Mouse (Mus musculus): ENCODE results near the gene D630023F18Rik. TPM values are rescaled to one million over a fixed set of nuclear protein-coding genes. Genes with fewer than 3 reads are reported as not detected.

Gene D630023F18Rik
- polyA plus RNA-seq, 1 experiment, result not detected

GRCm38 (mm10) chr1:65109196-65109595 is 13.8 kb downstream of the D630023F18Rik start:
- Histone ChIP-seq H3K4me2 (ENCODE audit: low read depth) (no peak overlapping the region), H3K4me3 (no peak overlapping the region), H3ac (ENCODE audit: control insufficient read depth, insufficient read length) (no peak overlapping the region), H3K79me2 (ENCODE audit: control insufficient read depth, insufficient read depth) (no peaks in the 10 kb centered on the region), H3K27me3 (ENCODE audit: control insufficient read depth, insufficient read depth, insufficient read length) (no peaks in the 10 kb centered on the region), H3K36me3 (ENCODE audit: control insufficient read depth, insufficient read depth) (no peaks in the 10 kb centered on the region)
- TF ChIP-seq MYOG (IDR thresholded peaks at IDR 0.05; ENCODE audit: control insufficient read depth in 1 of 3, insufficient read depth in 1 of 3, insufficient read length in 2 of 3, low read depth in 2 of 3) (no peak), REST (IDR thresholded peaks at IDR 0.05; ENCODE audit: insufficient read depth, insufficient read length) (no peak), POLR2A (IDR thresholded peaks at IDR 0.05; ENCODE audit: insufficient read length, low read depth) (no peak), MAX (IDR thresholded peaks at IDR 0.05; ENCODE audit: low read depth) (no peak), TCF3 (IDR thresholded peaks at IDR 0.05; ENCODE audit: insufficient read length, low read depth) (no peak), SRF (IDR thresholded peaks at IDR 0.05; ENCODE audit: control insufficient read depth, insufficient read length, low read depth) (no peak), USF1 (IDR thresholded peaks at IDR 0.05; ENCODE audit: low read depth) (no peak), POLR2AphosphoS2 (IDR thresholded peaks at IDR 0.05; ENCODE audit: insufficient read length, low read depth) (no peak), TCF12 (IDR thresholded peaks at IDR 0.05; ENCODE audit: insufficient read depth, poor library complexity, severe bottlenecking) (no peak), E2F4 (IDR thresholded peaks at IDR 0.05; ENCODE audit: insufficient read depth) (no peak), CEBPB (IDR thresholded peaks at IDR 0.05; ENCODE audit: insufficient read depth, poor library complexity, severe bottlenecking) (no peak), MYOD1 (IDR thresholded peaks at IDR 0.05; ENCODE audit: control insufficient read depth in 1 of 3, insufficient read length in 2 of 3, low read depth in 2 of 3) (no peak)

- no peak for TF ChIP-seq POLR2A (IDR thresholded peaks at IDR 0.05; ENCODE audit: insufficient read length, low read depth)
- no peak for TF ChIP-seq SRF (IDR thresholded peaks at IDR 0.05; ENCODE audit: control insufficient read depth, insufficient read length, low read depth)
- TF ChIP-seq TCF3 (IDR thresholded peaks at IDR 0.05; ENCODE audit: insufficient read length, low read depth), result no peak
- no peak for TF ChIP-seq POLR2AphosphoS2 (IDR thresholded peaks at IDR 0.05; ENCODE audit: insufficient read length, low read depth)
- no peak for TF ChIP-seq MYOG (IDR thresholded peaks at IDR 0.05; ENCODE audit: control insufficient read depth in 1 of 3, insufficient read depth in 1 of 3, insufficient read length in 2 of 3, low read depth in 2 of 3)
- no peak for TF ChIP-seq TCF12 (IDR thresholded peaks at IDR 0.05; ENCODE audit: insufficient read depth, poor library complexity, severe bottlenecking)
- TF ChIP-seq REST (IDR thresholded peaks at IDR 0.05; ENCODE audit: insufficient read depth, insufficient read length), result no peak
- Histone ChIP-seq H3ac (ENCODE audit: control insufficient read depth, insufficient read length) (no peak overlapping the region), H3K4me3 (no peak overlapping the region), H3K27me3 (ENCODE audit: control insufficient read depth, insufficient read depth, insufficient read length) (no peaks in the 10 kb centered on the region), H3K4me2 (ENCODE audit: low read depth) (no peak overlapping the region), H3K36me3 (ENCODE audit: control insufficient read depth, insufficient read depth) (no peaks in the 10 kb centered on the region), H3K79me2 (ENCODE audit: control insufficient read depth, insufficient read depth) (no peaks in the 10 kb centered on the region)
Measured at GRCm38 (mm10) chr1:65107654-65108279, 15.2 kb downstream of the D630023F18Rik start.

- TF ChIP-seq TCF12 (IDR thresholded peaks at IDR 0.05; ENCODE audit: insufficient read depth, poor library complexity, severe bottlenecking) (no peak), USF1 (IDR thresholded peaks at IDR 0.05; ENCODE audit: low read depth) (no peak), TCF3 (IDR thresholded peaks at IDR 0.05; ENCODE audit: insufficient read length, low read depth) (no peak), CEBPB (IDR thresholded peaks at IDR 0.05; ENCODE audit: insufficient read depth, poor library complexity, severe bottlenecking) (no peak), POLR2A (IDR thresholded peaks at IDR 0.05; ENCODE audit: insufficient read length, low read depth) (no peak), MYOD1 (IDR thresholded peaks at IDR 0.05; ENCODE audit: control insufficient read depth in 1 of 3, insufficient read length in 2 of 3, low read depth in 2 of 3) (no peak), E2F4 (IDR thresholded peaks at IDR 0.05; ENCODE audit: insufficient read depth) (no peak), SRF (IDR thresholded peaks at IDR 0.05; ENCODE audit: control insufficient read depth, insufficient read length, low read depth) (no peak), REST (IDR thresholded peaks at IDR 0.05; ENCODE audit: insufficient read depth, insufficient read length) (no peak), POLR2AphosphoS2 (IDR thresholded peaks at IDR 0.05; ENCODE audit: insufficient read length, low read depth) (no peak), MAX (IDR thresholded peaks at IDR 0.05; ENCODE audit: low read depth) (no peak), MYOG (IDR thresholded peaks at IDR 0.05; ENCODE audit: control insufficient read depth in 1 of 3, insufficient read depth in 1 of 3, insufficient read length in 2 of 3, low read depth in 2 of 3) (no peak)
- Histone ChIP-seq H3K27me3 (ENCODE audit: control insufficient read depth, insufficient read depth, insufficient read length) (no peaks in the 10 kb centered on the region), H3K79me2 (ENCODE audit: control insufficient read depth, insufficient read depth) (no peaks in the 10 kb centered on the region), H3K4me2 (ENCODE audit: low read depth) (no peak within 1 kb of the TSS), H3K4me3 (no peak within 1 kb of the TSS), H3ac (ENCODE audit: control insufficient read depth, insufficient read length) (no peak within 1 kb of the TSS), H3K36me3 (ENCODE audit: control insufficient read depth, insufficient read depth) (no peaks in the 10 kb centered on the region)
Measured at GRCm38 (mm10) chr1:65103273-65103672, 19.7 kb downstream of the D630023F18Rik start, which contains the start of gene Cryga. TSS of gene Cryga (minus strand) at chr1:65103373.

GRCm38 (mm10) chr1:65096953-65097352 is 26.1 kb downstream of the D630023F18Rik start:
- H3K36me3 ChIP-seq (ENCODE audit: control insufficient read depth, insufficient read depth), result no peaks in the 10 kb centered on the region
- no peak overlapping the region for H3K4me3 ChIP-seq
- TF ChIP-seq USF1 (IDR thresholded peaks at IDR 0.05; ENCODE audit: low read depth), result no peak
- TF ChIP-seq TCF3 (IDR thresholded peaks at IDR 0.05; ENCODE audit: insufficient read length, low read depth), result no peak
- TF ChIP-seq POLR2A (IDR thresholded peaks at IDR 0.05; ENCODE audit: insufficient read length, low read depth), result no peak
- no peak for TF ChIP-seq TCF12 (IDR thresholded peaks at IDR 0.05; ENCODE audit: insufficient read depth, poor library complexity, severe bottlenecking)
- no peak for TF ChIP-seq POLR2AphosphoS2 (IDR thresholded peaks at IDR 0.05; ENCODE audit: insufficient read length, low read depth)
- no peak for TF ChIP-seq E2F4 (IDR thresholded peaks at IDR 0.05; ENCODE audit: insufficient read depth)
- TF ChIP-seq MYOD1 (IDR thresholded peaks at IDR 0.05; ENCODE audit: control insufficient read depth in 1 of 3, insufficient read length in 2 of 3, low read depth in 2 of 3), result no peak
- TF ChIP-seq CEBPB (IDR thresholded peaks at IDR 0.05; ENCODE audit: insufficient read depth, poor library complexity, severe bottlenecking), result no peak
- TF ChIP-seq MAX (IDR thresholded peaks at IDR 0.05; ENCODE audit: low read depth), result no peak
- H3K4me2 ChIP-seq (ENCODE audit: low read depth), result no peak overlapping the region
- H3K79me2 ChIP-seq (ENCODE audit: control insufficient read depth, insufficient read depth), result no peaks in the 10 kb centered on the region
- no peaks in the 10 kb centered on the region for H3K27me3 ChIP-seq (ENCODE audit: control insufficient read depth, insufficient read depth, insufficient read length)
- no peak overlapping the region for H3ac ChIP-seq (ENCODE audit: control insufficient read depth, insufficient read length)

Data from myocyte (in vitro differentiated cells).